Mouse (Mus musculus) olfactory bulb, adult 2 months (tissue): ENCODE data around the gene Gucy1b1.

Experiments used
- CTCF ChIP-seq: fragments of 200-500 bp; IDR thresholded peaks from 2 replicates; pipeline ENCODE4 v1.5.1; 2012; ENCODE audit warnings: low read depth, mild to moderate bottlenecking, low read length, moderate library complexity; ENCODE audit not compliant: insufficient read depth
- POLR2A ChIP-seq: fragments of 200-500 bp; IDR thresholded peaks from 2 replicates; pipeline ENCODE4 v1.6.1; 2012; ENCODE audit warnings: mild to moderate bottlenecking, low read depth, low read length, moderate library complexity; ENCODE audit not compliant: insufficient read depth

DNA sequence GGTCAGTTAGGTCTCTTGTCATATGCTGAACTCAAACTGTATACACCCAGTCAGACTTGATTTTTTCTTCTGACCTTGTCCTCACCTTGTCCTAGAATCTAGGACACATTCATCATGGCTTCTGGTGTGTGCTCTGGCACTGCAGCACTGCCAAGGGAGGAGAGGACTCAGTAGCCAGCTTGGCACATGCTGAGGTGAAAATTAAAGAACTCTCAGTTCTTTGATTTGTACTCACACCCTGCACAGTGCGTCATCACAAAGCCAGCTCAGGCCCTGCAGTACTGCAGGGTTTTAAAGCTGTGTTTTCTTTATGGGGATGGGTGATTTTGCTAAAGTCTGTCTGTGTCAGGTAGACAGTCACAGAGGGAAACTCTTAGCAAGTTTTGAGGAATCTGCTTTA lies 47.2 kb downstream of the Gucy1b1 start:
- TF ChIP-seq POLR2A, result no peak
- no peak for TF ChIP-seq CTCF
